Mouse (Mus musculus): ENCODE measurements around the gene Vmn2r48. TPM values are rescaled to one million over a fixed set of nuclear protein-coding genes. Genes with fewer than 3 reads are reported as not detected.
"Not testable (repeated sequence)": the region's sequence is repeated elsewhere in the genome, so short reads cannot be mapped to it uniquely, and the experiment has no call there.

Vmn2r48 gene
- polyA plus RNA-seq (2015; fragmentation: Nextera tagmentation; extraction: Ambion mirVana): not detected in 2 replicates

GRCm38 (mm10) chr7:9953485-9953884, at the start of gene Vmn2r48:
Gene Vmn2r48 (minus strand): TSS chr7:9953585.
- H3K4me3 ChIP-seq; H3K9ac ChIP-seq; ATAC-seq (replicated peaks); H3K9me3 ChIP-seq; H3K4me2 ChIP-seq; H3K27me3 ChIP-seq (replicated peaks); H3K27ac ChIP-seq; H3K4me1 ChIP-seq; H3K36me3 ChIP-seq (replicated peaks): not testable (repeated sequence)
- WGBS: 82% methylated on average over 2 of the region's 2 CpGs

GRCm38 (mm10) chr7:9992157-9992556, 38.8 kb upstream of the Vmn2r48 start, which contains the start of gene Vmn2r49:
Gene Vmn2r49 (minus strand): TSS chr7:9992257.
- not testable (repeated sequence) for H3K27ac ChIP-seq; H3K4me3 ChIP-seq; H3K36me3 ChIP-seq (replicated peaks); H3K4me2 ChIP-seq; ATAC-seq (replicated peaks); H3K4me1 ChIP-seq; H3K9me3 ChIP-seq; H3K27me3 ChIP-seq (replicated peaks); H3K9ac ChIP-seq
- 69% methylated on average over 2 of the region's 2 CpGs for WGBS

Other genes starting within 250 kb of the Vmn2r48 start
- not detected in 2 replicates for gene Vmn2r46, start 183.0 kb downstream of the Vmn2r48 start, polyA plus RNA-seq (2015; fragmentation: Nextera tagmentation; extraction: Ambion mirVana)
- not detected in 2 replicates for gene Vmn2r47, start 112.3 kb downstream of the Vmn2r48 start, polyA plus RNA-seq (2015; fragmentation: Nextera tagmentation; extraction: Ambion mirVana)
- not detected in 2 replicates for gene Vmn2r49, start 38.7 kb upstream of the Vmn2r48 start, polyA plus RNA-seq (2015; fragmentation: Nextera tagmentation; extraction: Ambion mirVana)
- not detected in 2 replicates for gene Vmn2r50, start 99.7 kb upstream of the Vmn2r48 start, polyA plus RNA-seq (2015; fragmentation: Nextera tagmentation; extraction: Ambion mirVana)
- gene Vmn2r51, start 152.2 kb upstream of the Vmn2r48 start, polyA plus RNA-seq (2015; fragmentation: Nextera tagmentation; extraction: Ambion mirVana): not detected in 2 replicates
- gene Vmn2r52, start 223.0 kb upstream of the Vmn2r48 start, polyA plus RNA-seq (2015; fragmentation: Nextera tagmentation; extraction: Ambion mirVana): not detected in 2 replicates